Mouse (Mus musculus): ENCODE measurements around the gene Bsdc1.
"Not testable (repeated sequence)": the region's sequence is repeated elsewhere in the genome, so short reads cannot be mapped to it uniquely, and the experiment has no call there.

Gene Bsdc1

GRCm38 (mm10) chr4:129511413-129512096, 50.2 kb downstream of the Bsdc1 start:
- DNase-seq (ENCODE audit: low read depth in 1 of 2, low spot score in 2 of 2) = no peak

GRCm38 (mm10) chr4:129513086-129513767, 51.8 kb downstream of the Bsdc1 start, which contains the start of gene Marcksl1:
Gene Marcksl1 (plus strand): TSS chr4:129513581.
- DNase-seq (ENCODE audit: low read depth in 1 of 2, low spot score in 2 of 2) = peak in 1 of 2 experiments; percentile 77

- DNase-seq (ENCODE audit: low read depth in 1 of 2, low spot score in 2 of 2) = no peak
Observed at GRCm38 (mm10) chr4:129513891-129514290, 52.5 kb downstream of the Bsdc1 start.

- no peak for DNase-seq (ENCODE audit: low read depth in 1 of 2, low spot score in 2 of 2)
Observed at GRCm38 (mm10) chr4:129514300-129514898, 53.0 kb downstream of the Bsdc1 start.

GRCm38 (mm10) chr4:129516925-129517324, 55.5 kb downstream of the Bsdc1 start:
- no peak for DNase-seq (ENCODE audit: low read depth in 1 of 2, low spot score in 2 of 2)

- DNase-seq (ENCODE audit: low read depth in 1 of 2, low spot score in 2 of 2) = no peak
Observed at GRCm38 (mm10) chr4:129518519-129518918, 57.1 kb downstream of the Bsdc1 start.

- DNase-seq (ENCODE audit: low read depth in 1 of 2, low spot score in 2 of 2) = no peak
Observed at GRCm38 (mm10) chr4:129525338-129525737, 64.0 kb downstream of the Bsdc1 start.

- no peak for DNase-seq (ENCODE audit: low read depth in 1 of 2, low spot score in 2 of 2)
Observed at GRCm38 (mm10) chr4:129525889-129526288, 64.5 kb downstream of the Bsdc1 start.

GRCm38 (mm10) chr4:129528901-129529300, 67.5 kb downstream of the Bsdc1 start:
- not testable (repeated sequence) for DNase-seq (ENCODE audit: low read depth in 1 of 2, low spot score in 2 of 2)

Data from monocyte, adult 2 months (primary cell).